Mouse (Mus musculus) lung, embryonic 16.5 days (tissue): Measurements from ENCODE around the gene Cldn8. TPM values are rescaled to one million over a fixed set of nuclear protein-coding genes. Genes with fewer than 3 reads are reported as not detected.

Experiments used
- ATAC-seq: fragments of 200-750 bp; cut with Nextera tagmentation; 2 replicates; pipeline ENCODE4 v1.8.0; 2017; ENCODE audit warnings: low read depth, mild to moderate bottlenecking, moderate library complexity
- H3K27ac ChIP-seq: fragments of 300-500 bp; sonication (generic); 2 replicates; pipeline ENCODE4 v1.5.1; 2014; ENCODE audit warnings: mild to moderate bottlenecking, control low read depth, low read length
- H3K27me3 ChIP-seq: fragments of 300-500 bp; sonication (generic); 2 replicates; pipeline ENCODE4 v1.6.1; 2014; ENCODE audit warnings: low read depth, low read length, mixed read lengths; ENCODE audit not compliant: control insufficient read depth, insufficient read depth
- H3K36me3 ChIP-seq: fragments of 300-500 bp; sonication (generic); 2 replicates; pipeline ENCODE4 v1.6.1; 2014; ENCODE audit warnings: low read length; ENCODE audit not compliant: control insufficient read depth, insufficient read depth
- H3K4me1 ChIP-seq: fragments of 300-500 bp; sonication (generic); replicated peaks from 2 replicates; pipeline ENCODE4 v1.6.1; 2014; ENCODE audit warnings: low read length, mixed read lengths; ENCODE audit not compliant: control insufficient read depth, insufficient read depth
- H3K4me2 ChIP-seq: fragments of 300-500 bp; sonication (generic); 2 replicates; pipeline ENCODE4 v1.6.1; 2014; ENCODE audit warnings: low read depth, low read length, control low read depth
- H3K4me3 ChIP-seq: fragments of 300-500 bp; sonication (generic); 2 replicates; pipeline ENCODE4 v1.5.1; 2014; ENCODE audit warnings: mild to moderate bottlenecking, low read length, control low read depth
- H3K9ac ChIP-seq: fragments of 300-500 bp; sonication (generic); 2 replicates; pipeline ENCODE4 v1.6.1; 2014; ENCODE audit warnings: low read length, control low read depth
- H3K9me3 ChIP-seq: fragments of 300-500 bp; sonication (generic); 2 replicates; pipeline ENCODE4 v1.6.1; 2016; ENCODE audit warnings: low read length; ENCODE audit not compliant: control insufficient read depth
- WGBS: fragments of 180-500 bp; shearing (Covaris S2); extraction: QIAGEN DNeasy Blood & Tissue Kit; methylation state at CpG from one replicate; pipeline ENCODE4 v1.1.7; 2014; 5-methylcytosine and 5-hydroxymethylcytosine counted together
- polyA plus RNA-seq: library from polyadenylated mRNA; unstranded; fragments of >200 nt; fragmentation: Nextera tagmentation; extraction: Ambion mirVana; gene quantifications from 2 replicates; pipeline ENCODE4 v1.2.1, GENCODE M21; 2015

Cldn8 gene
- polyA plus RNA-seq, 1 experiment from 2014 or later = 3.3 TPM

GRCm38 (mm10) chr16:88575885-88576679 is 13.1 kb upstream of the Cldn8 start:
- Histone ChIP-seq H3K4me2 (no peak overlapping the region), H3K27ac (no peak overlapping the region), H3K27me3 (peaks cover 2% of the 10 kb centered on the region; the same call in 1 of the 2 replicates), H3K9ac (no peak overlapping the region), H3K9me3 (no peaks in the 10 kb centered on the region), H3K36me3 (no peaks in the 10 kb centered on the region), H3K4me1 (no peaks in the 10 kb centered on the region), H3K4me3 (no peak overlapping the region)
- ATAC-seq = no peak
- 70% methylated on average over 4 of the region's 4 CpGs for WGBS

- ATAC-seq = no peak
Observed at GRCm38 (mm10) chr16:88572904-88573404, 10.0 kb upstream of the Cldn8 start.

GRCm38 (mm10) chr16:88570136-88570535 is 7.2 kb upstream of the Cldn8 start:
- Histone ChIP-seq H3K27ac (no peak overlapping the region), H3K27me3 (no peaks in the 10 kb centered on the region), H3K4me2 (no peak overlapping the region), H3K9ac (no peak overlapping the region), H3K4me1 (no peaks in the 10 kb centered on the region), H3K9me3 (no peaks in the 10 kb centered on the region), H3K4me3 (no peak overlapping the region), H3K36me3 (no peaks in the 10 kb centered on the region)
- ATAC-seq = no peak

More at GRCm38 (mm10) chr16:88572904-88573404, 10.0 kb upstream of the Cldn8 start:
- no peaks in the 10 kb centered on the region for H3K4me1 ChIP-seq
- H3K27me3 ChIP-seq = no peaks in the 10 kb centered on the region
- no peak overlapping the region for H3K4me3 ChIP-seq
- no peaks in the 10 kb centered on the region for H3K9me3 ChIP-seq
- 52% methylated on average over 5 of the region's 5 CpGs for WGBS
- no peak overlapping the region for H3K9ac ChIP-seq
- no peak overlapping the region for H3K27ac ChIP-seq
- no peak overlapping the region for H3K4me2 ChIP-seq
- H3K36me3 ChIP-seq = no peaks in the 10 kb centered on the region

- WGBS = 69% methylated on average over 3 of the region's 3 CpGs
- Histone ChIP-seq H3K4me2 (no peak overlapping the region), H3K4me3 (no peak overlapping the region), H3K9me3 (no peaks in the 10 kb centered on the region), H3K27me3 (no peaks in the 10 kb centered on the region), H3K4me1 (no peaks in the 10 kb centered on the region), H3K27ac (no peak overlapping the region), H3K36me3 (no peaks in the 10 kb centered on the region), H3K9ac (no peak overlapping the region)
- no peak for ATAC-seq
Observed at GRCm38 (mm10) chr16:88569732-88570131, 6.7 kb upstream of the Cldn8 start.

- 78% methylated on average over 1 of the region's 1 CpGs for WGBS
- H3K9ac ChIP-seq = no peak overlapping the region
- no peak for ATAC-seq
Observed at GRCm38 (mm10) chr16:88569096-88569495, 6.1 kb upstream of the Cldn8 start.

GRCm38 (mm10) chr16:88561617-88562164 is 1.3 kb downstream of the Cldn8 start:
- Histone ChIP-seq H3K4me2 (no peak overlapping the region), H3K27ac (no peak overlapping the region), H3K36me3 (no peaks in the 10 kb centered on the region), H3K9ac (no peak overlapping the region), H3K27me3 (no peaks in the 10 kb centered on the region), H3K4me1 (0 out of 2 replicates have a peak, but pooled peaks cover 2% of the 10 kb centered on the region), H3K4me3 (no peak overlapping the region), H3K9me3 (no peaks in the 10 kb centered on the region)
- no peak for ATAC-seq
- 32% methylated on average over 6 of the region's 6 CpGs for WGBS

More at GRCm38 (mm10) chr16:88569096-88569495, 6.1 kb upstream of the Cldn8 start:
- Histone ChIP-seq H3K4me3 (no peak overlapping the region), H3K27me3 (no peaks in the 10 kb centered on the region), H3K4me2 (no peak overlapping the region), H3K4me1 (no peaks in the 10 kb centered on the region), H3K27ac (no peak overlapping the region), H3K36me3 (no peaks in the 10 kb centered on the region), H3K9me3 (no peaks in the 10 kb centered on the region)

GRCm38 (mm10) chr16:88542488-88542887 is 20.5 kb downstream of the Cldn8 start:
- Histone ChIP-seq H3K4me3 (no peak overlapping the region), H3K27ac (no peak overlapping the region), H3K4me1 (no peaks in the 10 kb centered on the region), H3K36me3 (no peaks in the 10 kb centered on the region), H3K27me3 (no peaks in the 10 kb centered on the region), H3K9ac (no peak overlapping the region), H3K4me2 (no peak overlapping the region), H3K9me3 (no peaks in the 10 kb centered on the region)
- 58% methylated on average over 6 of the region's 6 CpGs for WGBS
- ATAC-seq = no peak

GRCm38 (mm10) chr16:88539841-88540487 is 23.0 kb downstream of the Cldn8 start:
- Histone ChIP-seq H3K9me3 (no peaks in the 10 kb centered on the region), H3K4me1 (no peaks in the 10 kb centered on the region), H3K27ac (no peak overlapping the region), H3K4me3 (no peak overlapping the region), H3K36me3 (no peaks in the 10 kb centered on the region), H3K4me2 (no peak overlapping the region), H3K27me3 (no peaks in the 10 kb centered on the region), H3K9ac (no peak overlapping the region)
- peak; percentile 66; the same call in 1 of the 2 replicates for ATAC-seq
- WGBS = 43% methylated on average over 3 of the region's 3 CpGs

GRCm38 (mm10) chr16:88511348-88511747 is 51.6 kb downstream of the Cldn8 start:
- Histone ChIP-seq H3K4me3 (no peak overlapping the region), H3K4me1 (no peaks in the 10 kb centered on the region), H3K36me3 (no peaks in the 10 kb centered on the region), H3K27me3 (no peaks in the 10 kb centered on the region), H3K9me3 (no peaks in the 10 kb centered on the region), H3K9ac (no peak overlapping the region), H3K27ac (0 out of 2 replicates have a peak overlapping the region, but pooled peaks have one; percentile 27), H3K4me2 (no peak overlapping the region)
- ATAC-seq = peak; percentile 62
